In the genomic region with DNA sequence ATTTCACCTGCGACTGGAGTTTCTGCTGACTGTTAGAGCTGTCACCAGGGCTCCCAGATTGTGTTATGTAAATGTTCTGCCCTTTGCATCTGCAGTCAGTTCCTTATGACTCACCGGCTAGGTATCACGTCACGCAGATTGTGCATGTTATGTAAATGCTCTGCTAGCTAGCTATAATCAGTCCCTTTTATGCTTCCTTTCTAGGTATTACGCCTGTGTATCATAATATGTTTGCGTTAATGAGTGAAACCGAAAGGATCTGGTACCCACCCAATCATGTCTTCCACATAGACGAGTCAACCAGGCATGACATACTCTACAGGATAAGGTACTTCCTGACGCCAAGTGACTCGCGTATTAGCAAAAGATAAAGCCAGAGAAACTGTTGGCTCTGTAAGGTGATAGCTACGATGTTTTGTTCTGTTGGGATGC, we compare ENCODE assay signal across 8 mouse cellular contexts. TPM values are rescaled to one million over a fixed set of nuclear protein-coding genes. Genes with fewer than 3 reads are reported as not detected.
DNase-seq lines count a peak whose midpoint lies in the region; ATAC-seq and TF ChIP-seq lines count a peak whose summit lies in the region.

No protein-coding gene starts in this region.

- TF ChIP-seq CTCF in lung, adult 2 months (IDR thresholded peaks at IDR 0.05; ENCODE audit: insufficient read depth, low read length): no peak
- TF ChIP-seq CTCF in liver, postnatal 0 days (IDR thresholded peaks at IDR 0.05; ENCODE audit: low read depth): no peak
- TF ChIP-seq CTCF in hindbrain, postnatal 0 days (IDR thresholded peaks at IDR 0.05; ENCODE audit: low read depth): no peak

- peak; percentile 81 for DNase-seq in cerebellum, adult 11-12 months
- DNase-seq in cerebellum, postnatal 14 days: no peak
- DNase-seq in lung, postnatal 36 days: peak; percentile 63
- DNase-seq in lung, adult 2 months: no peak
- no peak for DNase-seq in liver, postnatal 0 days
- DNase-seq in hindbrain, postnatal 0 days (ENCODE audit: low spot score): no peak
- no peak for DNase-seq in thymus, adult 18-20 months

- 64% methylated on average over 12 of the region's 12 CpGs for WGBS in lung, adult 2 months
- WGBS in liver, postnatal 0 days (ENCODE audit: insufficient replicate concordance): 59% methylated on average over 12 of the region's 12 CpGs
- 80% methylated on average over 12 of the region's 12 CpGs for WGBS in hindbrain, postnatal 0 days

- no peak overlapping the region for H3K4me3 ChIP-seq in lung, adult 2 months (replicated peaks; ENCODE audit: extremely low read depth, low read depth, low read length)
- no peak overlapping the region for H3K4me3 ChIP-seq in liver, postnatal 0 days (ENCODE audit: low read depth, low read length)
- no peak overlapping the region for H3K4me3 ChIP-seq in hindbrain, postnatal 0 days (ENCODE audit: low read length)

- peaks cover 2% of the 10 kb centered on the region; the same call in 1 of the 2 replicates for H3K4me1 ChIP-seq in lung, adult 2 months (ENCODE audit: control insufficient read depth, insufficient read depth, low read length)
- peaks cover 4% of the 10 kb centered on the region; the same call in 1 of the 2 replicates for H3K4me1 ChIP-seq in liver, postnatal 0 days (ENCODE audit: insufficient read depth)
- H3K4me1 ChIP-seq in hindbrain, postnatal 0 days (ENCODE audit: insufficient read depth, low read length): no peaks in the 10 kb centered on the region

- H3K9me3 ChIP-seq in liver, postnatal 0 days (ENCODE audit: low read length): no peaks in the 10 kb centered on the region
- no peaks in the 10 kb centered on the region for H3K9me3 ChIP-seq in hindbrain, postnatal 0 days (ENCODE audit: low read length)

- no peak overlapping the region for H3K27ac ChIP-seq in liver, postnatal 0 days (ENCODE audit: low read depth)
- H3K27ac ChIP-seq in hindbrain, postnatal 0 days: no peak overlapping the region

- peak; percentile 62 for ATAC-seq in erythroid progenitor cell, adult 5-6 weeks (replicated peaks; ENCODE audit: low FRiP score, poor library complexity, severe bottlenecking)
- peak; percentile 49; the same call in 1 of the 2 replicates for ATAC-seq in liver, postnatal 0 days
- no peak for ATAC-seq in hindbrain, postnatal 0 days

- no peak for TF ChIP-seq EP300 in liver, postnatal 0 days (IDR thresholded peaks at IDR 0.05; ENCODE audit: low read depth)

- H3K4me2 ChIP-seq in liver, postnatal 0 days (ENCODE audit: low read depth, low read length): 0 out of 2 replicates have a peak overlapping the region, but pooled peaks have one; percentile 13
- H3K4me2 ChIP-seq in hindbrain, postnatal 0 days (ENCODE audit: low read depth, low read length): no peak overlapping the region

- no peaks in the 10 kb centered on the region for H3K27me3 ChIP-seq in liver, postnatal 0 days (ENCODE audit: insufficient read depth, low read length)
- H3K27me3 ChIP-seq in hindbrain, postnatal 0 days (ENCODE audit: insufficient read depth, low read length): no peaks in the 10 kb centered on the region

- no peak overlapping the region for H3K9ac ChIP-seq in liver, postnatal 0 days (replicated peaks)
- no peak overlapping the region for H3K9ac ChIP-seq in hindbrain, postnatal 0 days (replicated peaks; ENCODE audit: low read length)

- H3K36me3 ChIP-seq in liver, postnatal 0 days (replicated peaks; ENCODE audit: insufficient read depth, low read length): peaks cover 23% of the 10 kb centered on the region
- H3K36me3 ChIP-seq in hindbrain, postnatal 0 days (ENCODE audit: insufficient read depth, low read length): 0 out of 2 replicates have a peak, but pooled peaks cover 6% of the 10 kb centered on the region

- no peak for TF ChIP-seq POLR2A in lung, adult 2 months (IDR thresholded peaks at IDR 0.05; ENCODE audit: borderline replicate concordance, extremely low read depth, low read depth, low read length)

RNA-seq across cellular contexts. Expression of a gene that starts 19.5 kb away (rescaled TPM):
- polyA plus RNA-seq in lung, adult 2 months (2012; rRNA removed): 7.3 and 8.9 TPM in 2 replicates
- 67.4 and 88.9 TPM in 2 replicates for total RNA-seq in erythroid progenitor cell, adult 5-6 weeks (2015; ENCODE audit: low replicate concordance)
- total RNA-seq in erythroid progenitor cell, adult 5-6 weeks (2017; ENCODE audit: low replicate concordance): 88.7 and 103 TPM in 2 replicates
- polyA plus RNA-seq in liver, postnatal 0 days (2015; fragmentation: Nextera tagmentation; extraction: Ambion mirVana): 5.6 and 6.0 TPM in 2 replicates
- total RNA-seq in hindbrain, postnatal 0 days (2014; rRNA removed): 18.8 and 25.7 TPM in 2 replicates
- 9.5 and 9.8 TPM in 2 replicates for polyA plus RNA-seq in hindbrain, postnatal 0 days (2015; fragmentation: Nextera tagmentation; extraction: Ambion mirVana)

RNA-seq across cellular contexts. Expression of a gene that starts 54.0 kb away (rescaled TPM):
- polyA plus RNA-seq in lung, adult 2 months (2012; rRNA removed): 0.82 TPM in 1 of 2 replicates, not detected in the other
- total RNA-seq in erythroid progenitor cell, adult 5-6 weeks (2015; ENCODE audit: low replicate concordance): 3.4 TPM in 1 of 2 replicates, not detected in the other
- 6.9 TPM in 1 of 2 replicates, not detected in the other for total RNA-seq in erythroid progenitor cell, adult 5-6 weeks (2017; ENCODE audit: low replicate concordance)
- 1.2 TPM in 2 replicates for polyA plus RNA-seq in liver, postnatal 0 days (2015; fragmentation: Nextera tagmentation; extraction: Ambion mirVana)
- 2.3 TPM in 1 of 2 replicates, not detected in the other for total RNA-seq in hindbrain, postnatal 0 days (2014; rRNA removed)
- 1.8 and 2.6 TPM in 2 replicates for polyA plus RNA-seq in hindbrain, postnatal 0 days (2015; fragmentation: Nextera tagmentation; extraction: Ambion mirVana)

Comparison
In these comparisons a context has a peak if more than half of its experiments do, and no peak if none do; other contexts are left out.
1. DNase-seq: peak in cerebellum, adult 11-12 months (single experiment) and lung, postnatal 36 days (single experiment); none in cerebellum, postnatal 14 days (0 of 2), lung, adult 2 months (single experiment), liver, postnatal 0 days (single experiment), hindbrain, postnatal 0 days (single experiment) and thymus, adult 18-20 months (0 of 2).